Mouse (Mus musculus) right cerebral cortex, adult 18-20 months (tissue): ENCODE measurements around the gene Gm43191.

Experiments used
- DNase-seq: peaks from one replicate; pipeline ENCODE4 v3.0.0; 2022; ENCODE audit warnings: mixed read lengths

Gene Gm43191

DNA sequence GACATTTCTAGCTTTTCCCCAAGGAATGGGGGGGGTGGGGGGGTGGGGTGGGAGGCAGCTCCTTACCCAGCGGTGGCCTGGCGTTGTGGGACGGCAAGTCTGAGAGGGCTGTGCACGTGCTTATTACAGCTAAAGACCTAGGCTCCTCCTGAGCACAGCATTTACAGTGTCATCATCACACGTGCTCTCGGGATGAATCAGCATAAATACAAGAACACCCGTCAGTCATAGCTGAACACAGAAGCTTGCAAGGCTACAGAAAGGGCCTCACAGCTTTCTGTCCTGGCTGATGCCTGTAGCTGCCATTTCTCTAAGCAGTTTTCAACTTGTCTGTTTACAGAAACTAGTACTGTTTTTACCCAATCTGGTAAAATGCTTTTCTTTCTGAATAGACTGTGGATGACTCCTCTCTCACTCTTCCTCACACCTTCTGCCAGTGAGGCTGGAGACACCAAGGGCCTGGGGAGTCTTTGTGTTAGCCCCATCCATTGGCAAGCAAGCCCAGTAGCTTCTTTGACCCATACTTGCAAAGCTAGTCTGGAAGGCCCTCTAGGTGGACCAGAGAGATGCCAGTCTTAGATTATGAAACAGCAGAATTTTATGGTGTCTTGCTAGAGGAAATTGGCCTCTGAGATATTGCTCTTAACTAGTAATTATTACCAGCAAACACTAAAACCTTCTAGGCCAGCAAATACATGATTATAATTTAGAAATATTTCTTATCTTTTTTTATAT lies 60.3 kb downstream of the Gm43191 start:
- DNase-seq, result peak; percentile 8

- no peak for DNase-seq
Observed at GRCm38 (mm10) chr3:116618855-116619254, 62.2 kb downstream of the Gm43191 start.

GRCm38 (mm10) chr3:116615318-116616068 lies 65.6 kb downstream of the Gm43191 start:
- no peak for DNase-seq

DNA sequence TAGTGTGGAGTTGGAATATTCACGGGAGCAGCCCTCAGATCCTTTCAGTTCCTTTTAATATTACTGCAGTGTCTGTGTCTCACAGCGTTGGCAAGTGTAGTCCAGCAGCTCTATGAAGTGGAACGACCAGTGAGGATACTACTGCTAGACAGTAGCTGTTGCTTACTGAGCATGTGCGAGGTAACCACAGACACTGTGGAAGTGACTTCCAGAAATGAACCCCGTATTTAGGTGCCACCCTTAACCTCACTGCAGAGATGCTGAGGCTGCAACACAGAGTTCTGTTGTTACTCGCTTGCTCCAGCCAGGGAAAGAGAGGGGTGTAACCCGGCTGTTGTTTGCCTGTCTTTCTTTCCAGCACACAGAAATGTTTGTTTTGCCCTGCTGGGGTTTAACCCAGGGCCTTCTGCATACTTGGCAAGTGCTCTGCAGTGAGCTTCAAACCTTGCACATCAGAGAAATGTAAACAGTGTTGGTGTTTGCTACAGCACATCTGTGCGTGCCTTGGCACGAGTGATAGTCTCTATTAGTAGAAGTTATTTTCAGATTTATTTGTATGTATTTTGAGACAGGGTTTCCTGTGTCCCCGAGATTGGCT lies 66.7 kb downstream of the Gm43191 start, which contains the start of gene Trmt13:
Trmt13 (minus strand) TSS at position 293 of the 598 bp plus-strand sequence.
- DNase-seq, result peak; percentile 34

GRCm38 (mm10) chr3:116604570-116604969 lies 76.5 kb downstream of the Gm43191 start:
- DNase-seq, result no peak

GRCm38 (mm10) chr3:116601781-116602180 lies 79.3 kb downstream of the Gm43191 start:
- no peak for DNase-seq

GRCm38 (mm10) chr3:116601005-116601404 lies 80.1 kb downstream of the Gm43191 start:
- DNase-seq, result no peak

GRCm38 (mm10) chr3:116599705-116600104 lies 81.4 kb downstream of the Gm43191 start:
- no peak for DNase-seq

GRCm38 (mm10) chr3:116595603-116595991 lies 85.5 kb downstream of the Gm43191 start:
- no peak for DNase-seq

- DNase-seq, result peak; percentile 98
Observed at GRCm38 (mm10) chr3:116594728-116595602, 86.1 kb downstream of the Gm43191 start, which contains the start of gene Sass6. Sass6 (plus strand) TSS chr3:116594982.

- DNase-seq, result no peak
Observed at GRCm38 (mm10) chr3:116594076-116594727, 86.9 kb downstream of the Gm43191 start.
